Mouse (Mus musculus) stomach, postnatal 0 days (tissue): ENCODE measurements at regions not wholly inside any gene's neighbourhood (a gene's known extent, or its start where the extent isn't known, plus 50 kb on each side); places are given as distances from the start of the nearest gene placed in this dataset.

ENCODE experiments used
- CTCF ChIP-seq: IDR thresholded peaks from 2 replicates; pipeline ENCODE4 v1.5.1; 2016; ENCODE audit warnings: antibody characterized with exemption, low read depth, mild to moderate bottlenecking, moderate library complexity
- EP300 ChIP-seq: optimal IDR thresholded peaks from 2 replicates; pipeline ENCODE3; 2016; ENCODE audit warnings: antibody characterized with exemption

DNA sequence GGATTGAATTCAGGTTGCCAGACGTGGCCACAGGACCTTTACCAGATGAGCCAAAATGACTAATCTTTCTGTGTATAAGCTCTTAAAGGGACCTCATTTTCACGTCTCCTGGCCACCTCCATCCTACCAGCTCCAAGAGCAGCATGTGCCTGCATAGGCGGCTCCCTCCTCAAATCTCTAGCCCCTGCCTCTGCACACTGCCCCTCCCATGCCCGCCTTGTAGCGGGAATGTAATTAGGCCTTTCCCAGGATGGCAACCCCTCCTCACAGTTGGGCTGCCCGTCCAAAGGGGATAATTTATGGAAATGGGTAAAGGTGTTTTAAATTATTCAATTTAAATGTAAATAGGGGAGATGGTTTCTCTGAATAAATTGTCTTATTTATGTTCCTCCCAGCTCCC lies 99.7 kb upstream of the Thy1 start:
- no peak for TF ChIP-seq CTCF
- no peak for TF ChIP-seq EP300
